Mouse (Mus musculus) embryo, embryonic 11.5 days (tissue): ENCODE data around the gene Slc34a3.

Experiments used
- DNase-seq: peaks from one replicate; pipeline ENCODE4 v3.0.0-alpha.2; 2012; ENCODE audit warnings: low read depth, low spot score

Gene Slc34a3

DNA sequence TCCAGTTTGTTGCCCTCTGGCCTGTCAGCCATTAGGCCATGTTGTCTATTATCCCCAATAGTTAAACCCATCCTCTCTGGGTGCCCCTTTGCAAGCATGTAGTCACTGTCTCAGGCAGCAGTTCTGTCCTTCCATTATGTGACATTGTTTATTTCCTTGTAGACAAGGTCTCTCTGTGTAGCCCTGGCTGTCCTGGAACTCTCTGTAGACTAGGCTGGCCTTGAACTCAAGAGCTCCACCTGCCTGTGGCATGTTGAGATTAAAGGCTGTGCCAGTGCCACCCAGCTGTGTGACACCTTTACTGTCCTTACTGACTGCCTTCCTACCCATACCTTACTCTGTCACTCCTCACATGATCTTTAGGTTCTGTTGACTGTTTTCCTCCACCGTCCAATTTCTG is 18.2 kb upstream of the Slc34a3 start:
- no peak for DNase-seq

DNA sequence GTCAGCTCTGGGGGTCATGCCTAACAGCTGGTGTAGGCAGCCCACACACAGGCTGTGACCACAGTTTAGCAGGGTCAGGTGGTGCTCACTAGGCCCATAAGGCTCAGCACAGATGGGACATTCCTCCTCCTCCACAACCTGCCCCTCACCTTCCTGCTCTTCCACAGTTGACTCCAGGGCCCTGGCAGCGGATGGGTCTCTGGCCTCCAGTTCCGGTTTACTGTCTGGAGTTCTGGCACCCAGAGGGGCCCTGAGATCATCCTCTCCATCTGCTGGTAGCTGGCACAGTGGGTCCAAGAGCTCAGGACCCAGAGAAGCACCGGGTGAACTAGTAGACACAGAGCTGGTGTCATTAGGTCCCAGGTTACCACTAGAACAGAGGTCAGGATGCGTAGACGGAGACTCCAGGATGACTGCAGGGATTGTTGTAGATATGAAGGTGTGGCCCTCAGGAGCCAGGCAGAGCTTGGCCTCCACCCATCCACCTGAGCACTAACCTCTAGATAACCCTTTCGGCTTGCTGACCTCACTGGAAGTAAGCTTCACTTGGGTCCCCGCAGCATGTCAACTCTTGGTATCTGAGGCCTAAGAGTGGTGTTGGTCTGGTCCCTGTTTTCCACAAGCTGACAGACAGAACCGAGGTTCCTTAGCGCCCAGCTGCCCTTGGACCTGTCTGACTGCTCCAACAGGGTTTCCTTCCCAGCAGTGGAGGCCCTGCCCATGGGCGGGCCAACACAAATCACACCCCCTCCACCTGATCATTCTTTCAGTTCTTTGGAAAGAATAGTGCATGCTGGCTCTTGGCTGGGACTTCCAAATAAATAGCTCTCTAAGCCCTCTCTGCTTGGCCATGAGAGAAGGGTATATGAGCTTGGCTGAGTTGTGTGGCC is 12.3 kb upstream of the Slc34a3 start, which contains the start of gene AL732309.1:
AL732309.1 (minus strand) TSS at position 681 of the 890 bp plus-strand sequence.
- no peak for DNase-seq

DNA sequence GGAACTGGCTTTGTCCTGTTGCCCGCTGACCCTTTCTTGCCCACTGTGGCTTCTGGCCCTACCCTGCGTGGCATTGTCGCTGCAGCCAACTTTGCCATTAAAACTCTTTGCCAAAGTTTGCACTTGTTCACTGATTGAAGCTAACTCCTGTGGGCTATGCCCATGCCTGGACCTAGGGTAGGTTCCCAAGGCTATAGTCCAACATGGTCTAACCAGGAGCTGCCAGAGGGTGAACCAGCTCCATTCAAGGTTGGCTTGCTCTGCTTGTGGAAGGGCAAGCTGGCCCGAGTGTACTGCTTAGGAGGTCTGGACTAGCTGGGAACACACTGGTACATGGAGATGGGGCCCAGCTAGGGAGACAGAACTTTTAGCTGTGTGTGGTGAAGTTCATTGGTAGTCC is 10.0 kb upstream of the Slc34a3 start:
- no peak for DNase-seq

DNA sequence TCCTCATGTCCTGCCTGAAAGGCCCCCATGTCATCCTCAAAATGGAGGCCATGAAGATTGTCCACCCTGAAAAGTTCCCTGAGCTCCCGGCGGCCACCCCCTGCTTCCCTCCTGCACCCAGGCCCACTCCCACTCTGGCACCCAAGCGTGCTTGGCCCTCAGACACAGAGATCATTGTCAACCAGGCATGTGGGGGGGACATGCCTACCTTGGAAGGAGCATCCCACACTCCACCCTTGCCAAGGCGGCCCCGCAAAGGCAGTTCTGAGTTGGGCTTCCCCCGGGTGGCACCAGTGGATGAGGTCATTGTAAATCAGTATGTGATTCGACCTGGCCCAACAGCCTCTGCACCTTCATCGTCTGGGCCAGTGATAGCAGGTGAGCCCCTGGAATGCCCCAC is 9.2 kb upstream of the Slc34a3 start:
- DNase-seq: no peak

DNA sequence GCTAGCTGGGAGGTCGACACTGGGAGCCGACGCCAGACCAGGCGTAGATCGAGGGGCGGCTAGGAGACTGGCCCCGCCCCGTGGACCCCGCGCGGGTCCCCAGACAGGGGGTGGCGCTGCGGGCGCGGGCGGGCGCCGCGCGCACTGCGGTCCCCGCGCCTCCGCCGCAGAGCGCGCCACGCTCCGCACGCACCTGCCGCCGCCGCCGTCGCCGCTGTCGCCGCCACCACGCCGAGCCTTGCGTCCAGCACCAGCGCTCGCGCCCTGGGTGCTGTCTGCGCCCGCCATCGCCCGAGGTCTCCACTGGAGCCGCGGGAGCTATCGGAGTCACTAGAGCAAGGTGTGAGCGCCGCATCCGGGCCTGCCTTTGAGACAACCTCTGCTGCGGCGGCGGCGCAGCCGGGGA is 7.9 kb upstream of the Slc34a3 start, which contains the start of the genes Rnf208 and Cysrt1:
Rnf208 (plus strand) TSS at position 155 of the 406 bp plus-strand sequence.
Cysrt1 (minus strand) TSS at position 352 of the 406 bp plus-strand sequence.
- DNase-seq: no peak

DNA sequence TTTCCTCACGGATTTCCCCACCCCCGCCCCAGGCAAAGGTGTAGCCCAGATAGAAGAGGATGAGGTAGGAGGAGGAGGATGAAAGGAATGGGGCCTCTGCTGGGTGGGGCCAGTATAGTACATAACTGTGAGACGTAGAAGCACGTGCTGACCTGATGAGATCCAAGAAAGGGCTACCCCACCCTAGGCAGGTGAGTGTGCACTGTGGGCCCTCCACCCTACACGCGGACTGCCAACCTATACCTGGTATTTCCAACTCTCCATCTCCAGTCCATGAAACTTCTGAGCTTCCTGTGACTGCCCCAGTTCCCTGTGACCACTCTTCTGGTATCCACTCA is 7.2 kb upstream of the Slc34a3 start:
- DNase-seq: no peak

DNA sequence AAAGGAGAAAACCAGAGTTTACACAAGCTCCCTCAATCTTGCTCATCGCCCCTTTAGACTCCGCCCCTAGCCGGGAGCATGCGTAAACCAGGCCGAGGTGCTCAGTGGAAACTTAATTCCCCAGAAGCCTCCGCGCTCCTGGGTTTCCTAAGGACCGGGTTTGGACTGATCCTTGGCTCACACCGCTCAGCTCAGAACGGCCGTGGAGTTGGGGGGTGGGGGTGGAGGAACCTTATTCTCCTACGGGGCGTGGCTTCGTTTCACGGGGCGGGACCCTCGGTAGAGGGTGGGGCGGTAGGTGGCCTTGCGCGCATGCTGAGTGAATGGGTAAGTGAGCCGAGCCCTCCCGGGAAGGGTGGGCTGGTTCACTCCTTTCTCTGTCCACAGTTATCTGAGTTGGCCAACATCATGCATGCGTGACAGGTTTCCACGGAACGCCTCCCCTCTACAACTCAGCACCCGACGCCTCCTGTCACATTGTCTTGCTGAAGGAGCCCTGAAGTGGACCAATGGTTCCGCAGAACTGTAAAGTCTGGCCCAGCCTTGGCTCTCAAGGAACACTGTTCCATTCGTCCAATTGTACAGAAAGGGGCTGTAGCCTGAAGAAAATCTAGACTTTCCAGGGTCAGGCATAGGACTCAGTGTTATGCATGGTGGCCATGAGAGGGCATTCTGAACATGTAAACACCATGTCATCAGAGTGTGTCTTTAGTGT is 6.7 kb upstream of the Slc34a3 start:
- DNase-seq: peak; percentile 59

DNA sequence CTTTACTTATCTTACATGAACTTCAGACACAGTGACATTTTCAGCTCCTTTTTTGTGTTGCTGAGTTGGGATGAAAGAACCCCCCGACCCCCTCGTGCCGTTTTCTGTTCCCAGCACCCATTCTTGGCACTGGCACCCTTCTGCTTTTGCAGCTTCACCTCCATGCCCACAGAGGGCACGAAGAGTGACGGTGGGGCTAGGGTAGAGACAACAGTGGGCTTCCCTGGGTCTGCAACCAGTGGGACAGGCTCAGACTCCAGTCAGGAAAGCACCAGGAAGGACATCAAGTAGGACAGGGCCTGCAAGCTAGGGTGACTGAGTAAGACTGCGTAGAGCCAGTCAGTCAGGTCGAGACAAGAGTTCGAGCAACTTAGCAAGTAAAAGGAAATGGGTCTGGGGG is 6.1 kb upstream of the Slc34a3 start:
- no peak for DNase-seq

DNA sequence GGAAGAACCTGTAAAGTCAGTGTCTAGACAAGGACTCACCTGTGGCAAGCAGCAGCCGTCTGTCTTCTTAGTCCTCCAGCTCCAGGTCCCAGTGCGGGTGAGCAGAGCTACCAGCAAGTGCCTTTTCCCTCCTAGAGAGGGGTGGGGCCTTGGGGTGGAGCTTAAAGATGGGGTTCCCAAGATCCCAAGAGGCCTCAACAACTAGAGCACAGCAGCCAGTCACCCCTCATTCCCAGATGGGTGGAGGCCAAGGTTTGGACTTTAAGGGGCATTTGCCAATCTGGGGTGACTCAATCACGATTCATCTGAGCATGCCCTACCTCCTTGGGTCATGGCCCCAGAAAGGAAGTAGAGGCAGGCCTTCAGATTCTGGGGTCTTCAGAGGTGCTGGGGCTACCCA is 5.6 kb upstream of the Slc34a3 start:
- no peak for DNase-seq

DNA sequence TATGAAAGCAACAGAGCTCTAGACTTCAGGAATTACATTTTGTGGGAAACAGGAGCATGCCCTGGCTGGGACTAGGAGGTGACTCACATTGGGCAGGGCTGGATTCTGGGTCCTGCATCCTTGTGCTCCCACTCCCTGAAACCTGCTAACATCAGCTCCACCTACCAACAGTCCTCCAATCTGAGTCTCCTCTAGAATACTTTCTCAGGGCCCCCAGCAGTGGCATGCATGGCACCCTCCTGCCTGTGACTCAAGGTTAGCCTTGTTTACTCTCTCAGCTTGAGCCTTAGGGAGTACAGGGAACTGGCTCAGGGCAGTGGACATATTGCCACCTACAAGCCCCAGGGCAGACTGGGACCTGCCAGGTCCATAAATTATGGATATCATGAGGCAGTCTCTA is 3.9 kb upstream of the Slc34a3 start:
- DNase-seq: no peak

DNA sequence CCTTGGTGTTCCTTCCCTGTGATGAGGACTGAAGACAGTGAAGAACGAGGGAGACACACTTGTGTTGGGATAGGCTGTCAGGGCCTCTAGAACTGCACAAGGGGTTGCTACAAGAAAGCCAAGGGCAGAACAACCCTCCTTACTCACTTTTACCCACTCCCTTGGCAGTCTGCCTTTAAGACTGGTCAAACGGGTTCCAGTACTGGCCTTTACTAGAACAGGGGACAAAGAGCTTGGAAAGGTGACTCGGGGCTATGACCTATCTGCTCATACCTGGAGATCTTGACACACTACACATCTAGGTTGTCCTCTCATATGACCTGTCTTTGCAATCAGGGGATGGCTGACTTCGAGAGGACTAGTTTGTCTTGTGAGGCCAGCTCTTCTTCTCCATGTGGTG is 3.4 kb upstream of the Slc34a3 start:
- no peak for DNase-seq

DNA sequence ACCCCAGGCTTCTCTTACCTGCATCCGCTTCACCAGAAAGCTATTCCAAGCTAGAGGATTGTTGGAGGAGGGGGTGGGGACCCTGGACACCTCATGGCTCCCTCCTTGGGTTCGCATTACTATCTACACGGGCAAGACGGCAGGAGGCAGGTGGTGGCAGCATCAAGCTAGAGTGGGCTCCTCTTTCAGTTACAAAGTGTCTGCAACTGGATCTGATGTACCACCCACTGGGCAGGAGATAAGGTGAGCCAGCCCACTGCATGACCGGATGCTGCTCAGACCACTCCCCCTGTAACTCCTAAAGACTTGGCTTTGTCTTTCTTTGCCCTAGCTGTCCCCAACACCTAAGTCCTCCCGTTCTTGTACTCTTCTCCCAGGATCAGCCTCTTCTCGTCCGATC is 2.5 kb upstream of the Slc34a3 start, which contains the start of gene Rnf224:
Rnf224 (minus strand) TSS at position 174 of the 400 bp plus-strand sequence.
- DNase-seq: no peak

DNA sequence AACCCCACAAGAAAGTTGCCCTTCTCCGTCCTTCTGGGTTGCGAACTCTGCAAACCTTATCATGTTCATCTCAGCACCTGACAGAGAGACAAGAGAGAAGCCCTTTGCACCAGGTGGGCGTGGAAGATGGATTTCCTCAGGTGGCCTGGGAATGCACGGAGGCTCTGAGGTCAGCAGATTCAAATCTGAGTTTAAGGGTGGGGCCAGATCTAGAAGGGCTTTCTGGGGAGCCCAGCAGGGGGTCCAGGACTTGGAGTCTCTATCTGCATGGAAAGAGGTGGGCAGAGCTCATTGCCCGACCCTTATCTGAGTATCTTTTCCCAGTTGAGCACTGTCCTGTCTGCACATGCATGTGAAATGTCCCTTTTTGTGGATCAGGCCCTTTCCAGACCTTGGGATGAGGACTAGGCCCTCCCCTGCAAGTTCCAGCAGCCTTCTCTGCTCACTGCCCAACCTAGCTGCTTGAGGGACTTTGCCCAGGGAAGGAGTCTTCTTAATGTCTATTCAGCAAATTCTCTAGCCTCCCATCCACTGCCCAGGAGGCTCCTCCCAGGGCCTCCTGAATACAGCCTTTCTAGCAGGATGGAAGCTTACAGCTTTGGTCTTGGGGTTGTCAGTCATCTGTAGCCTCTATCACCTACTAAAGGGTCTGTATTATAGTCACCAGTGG is 522 bp upstream of the Slc34a3 start:
- DNase-seq: no peak

DNA sequence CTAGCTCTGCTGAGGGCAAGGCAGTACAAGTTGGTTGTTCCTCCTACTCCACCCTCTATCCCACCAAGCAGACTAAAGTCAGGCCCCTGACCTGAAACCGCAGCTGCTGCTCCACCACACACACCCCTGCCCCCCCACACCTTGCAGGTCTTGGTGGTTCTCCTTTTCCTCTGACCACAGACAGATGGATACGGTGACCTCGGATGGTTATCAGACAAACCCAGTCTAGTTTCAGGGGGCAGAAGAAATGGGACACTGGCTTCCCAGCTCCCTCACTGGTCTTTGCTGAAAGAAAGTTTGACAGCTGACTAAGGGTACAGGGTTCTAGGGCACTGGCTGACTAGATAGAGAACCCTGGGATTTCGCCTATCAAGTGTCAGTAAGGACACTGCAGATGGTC is 743 bp downstream of the Slc34a3 start:
- DNase-seq: no peak

DNA sequence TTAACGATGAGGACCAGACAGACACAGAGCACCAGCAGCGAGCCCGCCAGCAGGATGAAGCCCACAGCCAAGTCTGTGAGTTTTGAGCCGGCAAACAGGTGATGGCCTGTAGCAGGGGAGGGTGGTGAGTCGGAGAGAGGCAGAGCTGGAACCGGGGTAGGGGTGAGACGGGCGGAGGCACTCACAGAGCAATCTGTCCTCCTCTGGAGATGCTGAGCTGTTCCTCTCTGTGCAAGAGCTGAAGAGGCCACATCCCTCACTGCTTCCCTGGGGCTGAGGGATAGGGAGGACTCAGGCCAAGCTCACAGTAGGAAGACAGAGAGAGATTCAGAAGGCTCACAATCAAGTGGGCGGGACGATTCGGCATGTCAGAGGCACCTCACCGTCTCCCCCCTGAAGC is 3.1 kb downstream of the Slc34a3 start:
- no peak for DNase-seq

DNA sequence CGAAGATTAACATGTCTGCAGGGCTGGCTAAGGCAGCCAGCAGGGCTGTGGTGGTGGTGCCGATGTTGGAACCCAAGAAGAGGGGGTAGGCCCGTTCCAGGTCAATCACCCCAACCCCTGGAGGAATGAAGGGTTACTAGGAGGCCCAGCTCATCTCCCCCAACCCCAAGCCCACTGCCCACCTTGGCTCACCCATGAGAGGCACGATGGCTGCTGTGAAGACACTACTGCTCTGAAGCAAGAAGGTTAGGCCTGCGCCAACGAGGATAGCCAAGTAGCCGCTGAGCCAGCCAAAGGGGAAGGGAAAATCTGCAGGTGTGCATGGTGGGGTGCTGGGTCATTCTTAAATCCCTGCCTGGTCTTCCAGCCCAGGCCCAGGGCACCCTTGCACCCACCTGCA is 3.6 kb downstream of the Slc34a3 start:
- DNase-seq: no peak

DNA sequence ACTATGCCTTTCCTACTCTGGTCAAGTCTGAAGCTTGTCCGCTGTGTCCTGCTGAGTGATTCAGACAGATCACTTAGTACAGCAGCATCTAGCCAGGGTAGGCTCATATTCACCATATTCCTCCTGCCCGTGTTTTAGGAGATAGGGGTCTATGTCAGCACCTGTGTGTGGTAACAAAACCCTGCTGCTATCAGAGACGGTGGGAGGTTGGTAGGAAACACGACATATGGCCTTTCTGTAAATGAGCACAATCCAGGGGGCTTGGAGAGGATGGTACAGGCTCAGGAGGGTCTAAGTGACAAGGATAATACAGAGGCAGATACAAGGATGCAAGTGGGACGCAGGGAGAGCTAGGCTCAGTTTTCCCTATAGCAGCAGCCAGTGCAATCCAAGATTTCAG is 4.6 kb downstream of the Slc34a3 start:
- DNase-seq: no peak

DNA sequence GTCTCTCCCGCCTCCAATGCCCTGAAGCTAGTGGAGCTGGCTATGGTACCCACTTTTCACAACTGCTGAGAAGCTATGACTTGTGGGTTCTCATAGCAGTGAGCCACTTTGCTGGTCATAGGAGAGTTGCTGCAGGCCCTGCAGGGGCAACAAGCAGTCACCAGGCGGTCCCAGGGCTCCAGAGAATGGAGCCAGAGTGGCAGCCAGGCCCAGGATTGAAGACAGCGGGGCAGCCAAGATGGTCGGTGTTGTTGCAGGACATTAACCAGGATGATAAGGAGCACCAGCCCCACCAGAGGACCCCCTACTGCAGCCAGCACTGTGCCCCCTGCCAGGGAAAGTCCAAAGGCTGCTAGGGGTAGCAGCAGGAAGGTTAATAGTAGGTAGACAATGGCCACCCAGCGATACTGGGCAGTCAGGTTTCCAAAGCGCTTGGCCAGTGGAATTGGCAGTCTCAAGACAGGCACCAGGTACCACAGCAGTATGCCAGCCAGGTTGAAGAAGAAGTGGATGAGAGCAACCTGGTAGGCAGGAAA is 5.1 kb downstream of the Slc34a3 start:
- no peak for DNase-seq

DNA sequence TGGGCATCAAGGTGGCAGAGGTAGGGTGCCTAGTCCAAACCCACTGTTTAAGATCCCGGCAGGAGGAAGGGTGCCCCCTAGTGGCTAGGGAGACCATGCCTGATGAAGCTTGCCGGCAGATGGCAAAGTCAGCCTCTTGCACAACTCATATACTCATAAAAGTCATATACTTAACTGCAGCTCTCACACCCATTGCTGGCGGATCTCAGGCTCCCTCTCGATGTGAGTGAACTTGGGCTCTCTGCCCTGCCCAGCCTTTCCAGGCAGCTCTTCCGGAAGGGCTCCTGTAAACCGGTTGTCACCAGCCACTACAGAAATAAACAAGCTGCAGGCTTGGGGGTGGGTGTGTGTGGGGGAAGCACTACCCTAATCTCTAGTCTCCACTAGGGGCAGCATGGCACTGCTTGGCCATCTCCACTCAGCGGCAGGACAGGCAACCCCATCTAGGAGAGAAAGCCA is 5.7 kb downstream of the Slc34a3 start:
- DNase-seq: peak; percentile 68

DNA sequence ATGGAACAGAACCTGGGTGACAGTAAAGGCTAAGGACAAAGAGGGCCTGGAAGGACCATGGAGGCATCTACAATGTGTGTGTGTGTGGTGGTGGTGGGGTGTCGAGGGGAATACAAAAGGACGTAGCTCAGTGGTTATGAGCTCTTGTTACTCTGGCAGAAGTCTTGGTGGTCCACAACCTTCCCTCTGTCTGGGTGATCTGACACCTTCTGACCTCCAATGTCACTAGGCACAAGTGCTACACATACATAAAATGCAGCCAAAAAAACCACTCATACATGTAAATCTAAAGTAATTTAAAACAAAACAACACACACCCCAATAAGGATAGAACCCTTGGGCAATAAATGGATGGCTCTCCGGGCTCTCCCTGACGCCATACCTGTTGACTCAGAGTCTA is 6.8 kb downstream of the Slc34a3 start:
- DNase-seq: no peak

DNA sequence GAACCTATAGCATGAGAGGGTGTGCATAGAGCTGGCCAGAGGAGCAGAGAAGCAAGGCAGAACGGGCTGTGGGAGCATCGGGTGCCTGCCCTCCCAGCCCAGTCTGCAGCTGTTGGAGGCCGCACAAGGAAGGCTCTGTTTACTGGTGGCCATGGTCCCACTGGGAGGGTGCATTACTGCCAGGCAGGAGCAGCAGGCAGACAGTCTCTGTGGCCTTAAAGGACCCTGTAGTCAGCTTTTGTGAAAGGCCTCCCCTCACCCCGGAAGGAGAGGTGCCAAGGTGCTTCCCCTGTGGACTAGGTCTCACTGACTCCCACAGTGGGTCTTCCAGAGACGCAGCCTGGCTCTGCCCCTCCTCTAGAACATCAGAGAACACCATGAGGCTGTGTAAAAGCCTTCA is 7.3 kb downstream of the Slc34a3 start:
- DNase-seq: no peak

DNA sequence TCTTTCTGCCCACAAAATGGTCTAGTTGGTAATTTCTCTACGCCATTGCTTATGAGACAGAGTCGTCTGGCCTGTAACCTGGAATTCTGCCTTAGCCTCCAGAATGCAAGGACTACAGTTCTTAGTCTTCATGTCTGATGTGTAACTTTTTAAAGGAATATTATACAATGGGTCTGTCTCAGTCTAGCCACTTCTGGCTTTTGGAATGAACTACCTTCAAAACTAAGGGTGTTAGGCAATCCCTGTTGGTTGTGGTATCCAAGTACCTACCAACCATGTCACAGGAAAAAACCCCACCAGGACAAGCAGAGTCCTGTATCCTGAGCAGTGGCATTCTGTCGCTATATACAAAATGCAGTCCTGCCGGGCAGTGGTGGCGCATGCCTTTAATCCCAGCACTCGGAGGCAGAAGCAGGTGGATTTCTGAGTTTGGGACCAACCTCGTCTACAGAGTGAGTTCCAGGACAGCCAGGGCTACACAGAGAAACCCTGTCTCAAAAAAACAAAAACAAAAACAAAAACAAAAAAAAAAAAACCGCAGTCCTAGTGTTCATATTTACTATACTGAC is 8.3 kb downstream of the Slc34a3 start:
- no peak for DNase-seq
